Mouse (Mus musculus): Measurements from ENCODE around the gene Rai1.
A peak's percentile ranks its signal among the peaks of the same experiment; 100 is the strongest.

- 0 out of 2 replicates have a peak, but pooled peaks have one; percentile 23 for TF ChIP-seq CTCF (IDR thresholded peaks at IDR 0.05; ENCODE audit: low read depth)
- no peak for TF ChIP-seq EP300 (IDR thresholded peaks at IDR 0.05; ENCODE audit: low read depth)
Observed at GRCm38 (mm10) chr11:60209217-60209932, 104.6 kb downstream of the Rai1 start.
